Mouse (Mus musculus): ENCODE data around the gene Slc9a1.
A peak's percentile ranks its signal among the peaks of the same experiment; 100 is the strongest.

Gene Slc9a1

DNA sequence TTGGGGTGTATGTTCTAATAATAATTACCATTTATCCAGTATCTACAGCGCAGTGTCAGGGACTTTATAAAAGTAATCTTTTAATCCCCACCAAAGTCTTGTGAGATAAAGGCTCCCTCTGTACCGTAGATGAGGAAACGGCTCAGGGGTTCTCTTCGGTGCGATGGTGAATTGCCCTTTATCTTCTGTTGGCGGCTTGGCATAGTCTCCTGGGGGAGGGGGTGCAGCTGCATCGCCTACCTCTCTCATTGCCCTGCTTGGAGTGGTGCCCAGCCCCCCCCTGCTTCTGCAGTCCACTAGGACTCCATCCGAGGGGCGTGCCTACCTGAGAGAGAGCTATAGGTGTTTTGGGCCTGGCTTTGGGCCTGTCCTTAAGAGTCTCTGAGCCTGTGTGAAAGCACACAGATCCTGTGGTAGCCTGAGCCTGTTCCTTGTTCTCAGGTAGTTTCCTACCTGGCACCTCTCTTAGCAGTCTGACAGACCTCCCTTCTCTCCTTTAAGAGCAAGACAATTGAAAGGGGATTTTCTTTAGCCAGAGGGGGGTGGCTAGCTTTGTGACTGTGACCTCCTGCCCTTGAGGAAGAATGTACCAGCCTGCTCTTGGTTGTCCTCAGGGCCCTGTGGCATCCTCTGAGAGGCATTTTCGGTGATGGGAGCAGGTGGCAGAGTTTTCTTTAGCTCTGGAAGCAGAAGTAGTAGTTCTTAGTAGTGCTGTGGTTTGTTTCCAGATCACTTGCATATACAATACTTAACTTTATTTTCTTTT is 6.5 kb downstream of the Slc9a1 start:
- peak; percentile 42 to 66 for DNase-seq

GRCm38 (mm10) chr4:133378236-133379045 is 8.9 kb downstream of the Slc9a1 start:
- peak in 1 of 2 experiments; percentile 4 for DNase-seq

- peak in 1 of 2 experiments; percentile 5 for DNase-seq
Measured at GRCm38 (mm10) chr4:133379046-133379347, 9.5 kb downstream of the Slc9a1 start.

DNA sequence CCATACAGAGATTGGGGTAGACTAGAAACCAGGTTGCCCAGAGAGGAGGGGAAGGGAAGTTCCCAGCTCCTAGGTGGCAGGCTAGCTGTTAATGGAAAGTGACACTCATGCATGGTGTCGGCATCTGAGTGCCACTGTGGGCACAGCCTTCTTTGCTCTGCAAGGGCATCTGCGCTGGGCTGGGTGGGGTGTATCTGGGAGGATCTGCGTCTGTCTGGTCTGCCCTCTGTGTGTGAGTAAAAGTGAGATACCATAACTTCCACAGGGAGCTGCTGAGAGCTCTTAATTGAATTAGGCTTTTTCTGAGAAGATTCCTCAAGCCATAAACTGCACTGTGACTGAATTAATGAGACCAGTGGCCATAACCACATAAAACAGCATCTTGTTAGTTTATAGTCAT is 10.4 kb downstream of the Slc9a1 start:
- DNase-seq, result no peak

DNA sequence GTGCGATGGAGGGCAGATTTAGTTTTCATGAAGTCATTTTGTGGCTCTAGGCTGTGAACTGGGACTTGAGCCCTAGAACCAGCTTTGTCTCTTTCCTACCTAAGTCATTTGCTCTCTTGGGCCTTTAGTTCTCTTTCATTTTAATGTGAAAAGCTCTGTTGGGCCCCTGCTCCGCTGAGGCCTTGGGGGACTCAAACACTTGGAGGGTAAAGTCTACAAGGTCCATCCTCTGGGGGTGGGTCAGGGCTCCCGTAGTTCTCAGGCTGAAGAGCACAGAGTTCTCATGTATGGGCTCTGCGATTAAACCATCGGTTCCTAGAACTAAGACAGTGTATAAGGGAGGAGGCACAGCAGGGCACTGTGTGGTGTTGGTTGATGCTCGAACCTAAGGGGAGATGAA is 11.0 kb downstream of the Slc9a1 start:
- no peak for DNase-seq

DNA sequence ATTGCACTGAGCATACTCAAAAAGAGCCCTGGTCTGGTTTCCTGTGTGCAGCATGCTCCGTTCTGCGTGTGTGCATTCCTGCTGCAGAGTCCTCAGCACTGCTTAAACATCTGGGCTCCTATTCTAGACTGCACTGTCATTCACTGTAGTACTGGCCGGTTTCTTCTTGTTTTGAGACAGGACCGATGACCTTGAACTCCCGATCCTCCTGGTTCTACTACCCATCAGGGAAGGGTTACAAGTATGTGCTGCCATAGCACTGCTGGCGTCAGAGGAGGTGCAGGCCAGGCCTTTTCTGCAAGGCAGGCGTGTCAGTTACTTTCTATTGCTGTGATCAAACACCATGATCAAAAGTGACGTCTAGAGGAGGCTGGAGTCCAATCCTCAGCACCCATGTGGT is 11.6 kb downstream of the Slc9a1 start:
- no peak for DNase-seq

DNA sequence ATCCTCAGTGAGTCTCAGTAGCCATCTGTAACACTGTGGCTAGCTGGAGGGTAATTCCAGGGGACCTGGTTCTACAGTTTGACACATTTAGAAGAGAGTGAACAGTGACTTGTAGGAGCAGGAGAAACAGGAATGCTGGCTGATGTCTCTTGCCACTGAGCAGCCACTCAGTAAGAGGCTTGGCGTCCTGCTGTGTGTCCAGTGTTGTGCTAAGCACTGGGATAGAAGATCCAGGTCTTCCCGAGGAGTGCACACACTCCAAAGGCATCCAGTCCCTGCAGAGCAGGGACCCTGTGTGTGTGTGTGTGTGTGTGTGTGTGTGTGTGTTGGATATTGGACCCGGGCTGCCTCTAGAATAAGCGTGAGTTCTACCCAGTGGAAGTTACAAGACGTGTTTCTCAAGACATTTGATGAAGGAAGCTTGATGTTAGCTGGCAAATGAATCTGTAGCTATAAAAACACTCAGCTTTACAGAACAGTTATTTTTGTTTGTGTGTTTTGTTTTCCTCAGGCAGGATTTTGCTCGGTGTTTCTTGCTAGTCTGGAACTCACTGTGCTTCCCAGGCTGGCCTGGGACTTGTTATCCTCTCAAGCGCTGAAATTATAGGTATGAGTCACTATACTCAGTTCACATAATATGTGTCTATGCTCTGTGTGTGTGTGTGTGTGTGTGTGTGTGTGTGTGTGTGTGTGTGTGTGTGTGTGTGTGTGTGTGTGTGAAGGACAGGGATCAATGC is 16.7 kb downstream of the Slc9a1 start:
- DNase-seq, result peak in 1 of 2 experiments; percentile 9

DNA sequence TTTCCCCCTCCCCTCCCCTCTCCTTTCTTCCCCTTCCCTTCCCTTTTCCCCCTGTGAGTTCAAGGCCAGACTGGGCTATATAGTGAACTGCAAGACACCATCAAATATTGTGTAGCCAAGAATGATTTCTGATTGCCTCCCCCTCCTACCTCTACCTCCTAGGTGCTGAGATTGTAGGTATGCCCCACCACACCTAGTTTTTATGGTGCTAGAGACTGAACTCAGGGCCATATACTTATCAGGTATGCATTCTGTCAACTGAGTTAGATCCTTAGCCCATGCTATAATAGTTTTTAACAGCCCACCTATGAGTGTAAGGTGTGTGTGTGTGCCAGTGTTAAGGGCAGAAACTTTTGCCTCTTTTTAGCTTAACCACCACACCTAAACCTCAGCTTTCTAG is 17.5 kb downstream of the Slc9a1 start:
- DNase-seq, result no peak

- DNase-seq, result peak; percentile 53 to 70
Measured at GRCm38 (mm10) chr4:133388781-133389552, 19.5 kb downstream of the Slc9a1 start.

GRCm38 (mm10) chr4:133390042-133390441 is 20.5 kb downstream of the Slc9a1 start:
- DNase-seq, result no peak

DNA sequence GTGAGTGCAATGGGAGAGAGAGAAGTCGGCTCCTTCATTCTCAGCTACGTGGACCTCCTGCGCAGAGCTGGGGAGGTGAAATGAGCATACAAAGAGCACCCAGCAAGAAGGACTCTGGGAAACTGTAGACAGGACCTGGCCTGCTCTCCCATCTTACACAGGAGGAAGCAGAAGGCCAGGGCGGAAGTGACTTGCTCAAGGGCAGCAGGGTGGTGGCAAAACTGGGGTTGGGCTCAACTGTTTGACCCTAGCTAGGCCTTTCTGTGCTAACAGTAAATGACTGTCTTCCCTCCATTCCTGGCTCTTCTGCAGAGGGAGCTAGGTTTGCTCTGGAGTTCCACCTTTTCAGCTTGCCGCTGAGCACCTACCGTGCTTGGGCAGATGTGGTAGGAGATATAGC is 21.1 kb downstream of the Slc9a1 start:
- DNase-seq, result no peak

- DNase-seq, result peak; percentile 49 to 54
Measured at GRCm38 (mm10) chr4:133391185-133392040, 21.9 kb downstream of the Slc9a1 start.

DNA sequence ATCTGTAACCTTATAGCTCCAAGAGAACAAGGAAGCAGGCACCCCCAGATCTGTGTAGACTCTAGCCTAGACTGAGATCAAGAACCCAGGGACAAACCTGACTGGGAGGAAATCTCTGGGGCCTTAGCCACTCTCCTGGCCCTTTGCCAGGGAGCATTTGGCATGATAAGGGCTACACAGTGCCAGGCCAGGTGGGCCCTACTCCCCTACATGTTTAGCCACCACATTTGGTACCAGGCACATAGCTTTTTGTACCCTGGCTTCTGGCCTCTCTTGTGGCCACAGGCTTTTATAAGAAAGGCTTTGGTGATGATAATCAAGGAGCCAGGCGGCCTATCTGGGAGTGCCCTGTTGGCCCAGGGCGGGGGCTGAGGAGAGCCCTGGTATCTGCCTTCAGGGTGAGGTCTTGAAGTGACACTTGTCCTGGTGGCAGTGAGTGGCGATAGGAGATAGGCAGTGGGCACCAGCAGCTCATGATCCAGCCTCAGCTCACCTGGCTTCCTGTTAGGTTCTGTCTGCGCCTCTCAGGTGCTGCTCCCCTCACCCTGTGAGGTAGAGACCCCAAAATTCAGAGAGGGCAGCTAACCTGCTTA is 25.6 kb downstream of the Slc9a1 start:
- DNase-seq, result peak; percentile 60 to 66

DNA sequence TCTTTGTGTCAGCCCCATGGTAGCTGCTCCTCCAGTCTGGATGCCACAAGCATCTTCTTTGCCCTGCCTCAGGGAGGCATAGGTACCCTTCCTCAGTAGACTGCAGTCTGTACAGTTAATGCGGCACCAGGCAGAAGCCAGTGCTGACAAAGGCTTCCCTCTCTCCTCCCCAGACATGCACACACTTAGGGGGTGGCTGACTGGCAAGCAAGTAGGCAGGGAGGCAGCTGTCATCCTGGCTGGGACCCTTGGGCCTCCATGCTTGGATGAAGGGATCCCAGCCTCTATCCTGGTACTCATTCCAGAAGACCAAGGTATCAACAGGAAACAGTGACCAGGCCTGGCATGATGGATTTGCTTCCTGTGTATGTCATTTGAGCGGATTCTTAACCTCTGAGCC is 26.6 kb downstream of the Slc9a1 start:
- DNase-seq, result peak; percentile 33 to 37

GRCm38 (mm10) chr4:133397299-133397698 is 27.8 kb downstream of the Slc9a1 start:
- DNase-seq, result no peak

DNA sequence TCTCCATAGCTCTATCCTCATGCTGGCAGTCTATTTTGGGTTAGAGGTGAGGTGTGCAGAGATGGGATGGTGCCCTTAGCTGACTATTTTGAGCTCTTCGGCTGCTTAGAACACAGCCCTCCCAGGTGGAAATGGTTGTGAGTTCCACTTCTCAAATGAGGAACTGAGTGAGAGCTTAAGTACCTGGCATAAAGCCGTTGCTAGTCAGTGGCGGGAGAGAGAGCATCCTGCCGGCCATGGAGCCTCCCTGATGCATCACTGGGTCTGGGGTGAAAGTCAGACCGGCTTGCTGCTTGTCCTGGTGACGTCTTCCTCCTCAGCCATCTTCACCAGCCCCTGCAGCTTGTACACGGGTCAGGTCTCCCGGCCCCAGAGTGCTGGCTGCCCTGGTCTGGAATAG is 28.5 kb downstream of the Slc9a1 start:
- no peak for DNase-seq

DNA sequence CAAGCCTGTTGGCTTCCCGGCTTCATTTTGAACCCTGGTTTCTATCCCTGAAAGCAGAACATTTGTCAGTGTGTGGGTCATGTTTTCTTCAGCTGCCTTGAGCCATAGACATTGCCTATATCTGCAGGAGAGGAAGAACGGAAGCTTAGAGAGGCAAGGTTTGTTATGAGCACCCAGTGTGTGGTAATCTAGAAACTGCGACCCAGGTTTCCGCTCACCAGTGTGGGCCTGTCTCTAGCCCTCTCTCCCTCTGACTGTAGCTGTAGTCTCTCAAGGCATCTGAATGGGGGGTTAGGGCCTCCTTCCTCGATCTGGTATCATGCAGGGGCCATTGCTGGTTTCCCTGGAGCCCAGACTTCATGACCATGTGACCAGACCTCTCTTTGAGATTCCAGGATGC is 29.1 kb downstream of the Slc9a1 start:
- no peak for DNase-seq

GRCm38 (mm10) chr4:133399509-133399908 is 30.0 kb downstream of the Slc9a1 start:
- DNase-seq, result peak; percentile 56 to 66

DNA sequence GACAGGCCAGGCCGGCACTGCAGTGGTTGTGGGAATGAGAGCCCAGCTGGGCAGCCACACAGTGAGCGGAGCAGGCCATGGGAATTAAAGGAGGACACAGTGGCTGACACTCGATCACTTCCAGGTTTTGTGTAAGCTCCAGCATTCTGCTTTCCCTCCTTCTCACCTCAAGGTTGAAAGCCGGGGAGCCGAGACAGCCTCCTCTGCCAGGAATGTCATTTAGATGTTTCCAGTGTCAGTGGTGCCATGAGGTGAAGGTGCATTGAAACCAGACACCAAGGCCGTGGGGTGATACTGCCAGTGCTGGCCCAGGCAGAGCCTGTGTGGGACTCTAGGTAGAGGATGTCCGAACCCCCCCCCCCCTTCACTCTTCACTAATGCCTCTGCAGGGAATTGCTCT is 30.6 kb downstream of the Slc9a1 start:
- DNase-seq, result no peak

DNA sequence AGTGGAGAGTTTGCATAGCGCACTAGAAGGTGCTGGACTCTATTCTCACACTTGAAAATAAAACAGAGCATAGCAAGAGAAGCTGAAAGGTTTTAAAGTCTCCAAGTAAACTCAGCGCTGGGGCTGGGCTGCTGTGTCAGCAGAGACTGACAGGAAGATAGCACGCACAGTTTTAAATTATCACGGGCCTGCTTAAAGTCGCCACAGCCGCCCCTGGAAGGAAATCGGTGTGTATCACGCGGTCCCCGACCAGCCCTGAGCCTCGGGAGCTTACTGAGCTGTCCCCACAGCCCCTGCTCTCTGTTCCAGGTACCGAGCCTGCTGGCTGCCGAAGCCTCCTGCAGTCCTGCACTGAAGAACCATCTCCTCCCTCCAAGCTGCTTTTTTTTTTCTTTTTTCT is 32.5 kb downstream of the Slc9a1 start:
- no peak for DNase-seq

GRCm38 (mm10) chr4:133403611-133404228 is 34.2 kb downstream of the Slc9a1 start:
- no peak for DNase-seq
